Mouse (Mus musculus) forebrain, embryonic 13.5 days (tissue): ENCODE measurements at regions not wholly inside any gene's neighbourhood (a gene's known extent, or its start where the extent isn't known, plus 50 kb on each side); places are given as distances from the start of the nearest gene placed in this dataset. TPM values are rescaled to one million over a fixed set of nuclear protein-coding genes. Genes with fewer than 3 reads are reported as not detected.

Experiments
- microRNA-seq: library from miRNA; unstranded; fragments of <30 nt; microRNA quantifications from one replicate; pipeline ENCODE4, GENCODE M21; 2016

Small RNAs in the stretch of these regions (microRNA-seq; reads per million reads assigned to microRNA genes)
- not detected for gene Gm44495
